Mouse (Mus musculus): ENCODE measurements around the gene Esrrb. TPM values are rescaled to one million over a fixed set of nuclear protein-coding genes. Genes with fewer than 3 reads are reported as not detected.

The Esrrb gene
- polyA plus RNA-seq, 1 experiment from 2014 or later: 0.42 TPM

GRCm38 (mm10) chr12:86518746-86519145 is 157.8 kb downstream of the Esrrb start:
- H3K36me3 ChIP-seq (ENCODE audit: control insufficient read depth, insufficient read depth): no peaks in the 10 kb centered on the region
- no peak for ATAC-seq
- TF ChIP-seq CTCF (IDR thresholded peaks at IDR 0.05; ENCODE audit: low read depth): no peak
- H3K4me3 ChIP-seq (ENCODE audit: low read depth, low read length): no peak overlapping the region
- no peaks in the 10 kb centered on the region for H3K4me1 ChIP-seq (replicated peaks; ENCODE audit: control insufficient read depth, insufficient read depth, low read length)
- no peaks in the 10 kb centered on the region for H3K9me3 ChIP-seq (ENCODE audit: control insufficient read depth)
- no peaks in the 10 kb centered on the region for H3K27me3 ChIP-seq (replicated peaks; ENCODE audit: control insufficient read depth, insufficient read depth, low read length)
- WGBS: 24% methylated on average over 18 of the region's 18 CpGs
- H3K9ac ChIP-seq (ENCODE audit: low read depth, low read length): no peak overlapping the region
- H3K4me2 ChIP-seq (replicated peaks; ENCODE audit: low read depth): no peak overlapping the region
- H3K27ac ChIP-seq (ENCODE audit: low read depth, low read length): no peak overlapping the region

DNA sequence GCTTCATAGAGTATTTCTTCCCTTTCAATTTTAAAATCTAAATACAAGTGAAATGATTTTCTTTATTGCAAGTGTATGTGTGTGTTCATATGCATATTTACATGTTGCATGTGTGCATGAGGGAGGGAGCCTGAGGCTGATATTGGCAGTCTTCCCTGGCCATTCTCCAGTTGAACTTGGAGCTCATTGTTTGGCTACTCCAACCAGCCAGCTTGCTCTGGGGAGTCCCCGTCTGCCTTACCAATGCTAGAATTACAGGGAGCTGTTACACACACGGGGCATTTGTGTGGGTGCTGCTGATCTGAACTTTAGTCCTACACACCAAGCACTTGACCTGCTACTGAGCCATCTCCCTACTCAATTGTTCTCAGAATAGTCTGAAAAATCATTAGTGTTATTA is 173.4 kb downstream of the Esrrb start:
- Histone ChIP-seq H3K4me1 (replicated peaks; ENCODE audit: control insufficient read depth, insufficient read depth, low read length) (no peaks in the 10 kb centered on the region), H3K9me3 (ENCODE audit: control insufficient read depth) (no peaks in the 10 kb centered on the region), H3K4me3 (ENCODE audit: low read depth, low read length) (no peak overlapping the region), H3K9ac (ENCODE audit: low read depth, low read length) (no peak overlapping the region), H3K36me3 (ENCODE audit: control insufficient read depth, insufficient read depth) (no peaks in the 10 kb centered on the region), H3K27ac (ENCODE audit: low read depth, low read length) (no peak overlapping the region), H3K27me3 (replicated peaks; ENCODE audit: control insufficient read depth, insufficient read depth, low read length) (no peaks in the 10 kb centered on the region), H3K4me2 (replicated peaks; ENCODE audit: low read depth) (no peak overlapping the region)
- 44% methylated on average over 2 of the region's 2 CpGs for WGBS
- no peak for ATAC-seq
- TF ChIP-seq CTCF (IDR thresholded peaks at IDR 0.05; ENCODE audit: low read depth): no peak

DNA sequence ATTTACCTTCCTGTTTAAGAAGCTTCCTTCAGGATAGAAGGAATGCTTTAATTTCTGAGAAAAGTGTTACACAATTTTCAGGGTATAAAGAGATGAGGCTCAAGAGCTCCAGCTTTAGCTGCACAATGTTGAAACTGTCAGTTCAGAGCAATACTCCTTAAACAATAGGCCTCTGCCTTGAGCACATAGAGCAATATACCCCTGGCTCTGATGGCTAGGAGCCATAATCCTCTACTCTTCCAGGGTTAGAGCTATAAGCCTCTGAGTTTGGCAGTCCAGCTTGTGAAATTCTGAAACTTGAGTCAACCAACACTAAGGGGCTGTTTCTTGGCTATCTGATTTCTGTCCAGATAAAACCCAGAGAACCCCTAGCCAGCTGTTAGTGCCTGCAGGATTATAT is 176.9 kb downstream of the Esrrb start:
- H3K36me3 ChIP-seq (ENCODE audit: control insufficient read depth, insufficient read depth): no peaks in the 10 kb centered on the region
- no peak overlapping the region for H3K4me3 ChIP-seq (ENCODE audit: low read depth, low read length)
- no peak overlapping the region for H3K4me2 ChIP-seq (replicated peaks; ENCODE audit: low read depth)
- no peaks in the 10 kb centered on the region for H3K27me3 ChIP-seq (replicated peaks; ENCODE audit: control insufficient read depth, insufficient read depth, low read length)
- no peak overlapping the region for H3K9ac ChIP-seq (ENCODE audit: low read depth, low read length)
- no peaks in the 10 kb centered on the region for H3K4me1 ChIP-seq (replicated peaks; ENCODE audit: control insufficient read depth, insufficient read depth, low read length)
- H3K9me3 ChIP-seq (ENCODE audit: control insufficient read depth): no peaks in the 10 kb centered on the region
- no peak overlapping the region for H3K27ac ChIP-seq (ENCODE audit: low read depth, low read length)
- no peak for ATAC-seq
- no peak for TF ChIP-seq CTCF (IDR thresholded peaks at IDR 0.05; ENCODE audit: low read depth)

DNA sequence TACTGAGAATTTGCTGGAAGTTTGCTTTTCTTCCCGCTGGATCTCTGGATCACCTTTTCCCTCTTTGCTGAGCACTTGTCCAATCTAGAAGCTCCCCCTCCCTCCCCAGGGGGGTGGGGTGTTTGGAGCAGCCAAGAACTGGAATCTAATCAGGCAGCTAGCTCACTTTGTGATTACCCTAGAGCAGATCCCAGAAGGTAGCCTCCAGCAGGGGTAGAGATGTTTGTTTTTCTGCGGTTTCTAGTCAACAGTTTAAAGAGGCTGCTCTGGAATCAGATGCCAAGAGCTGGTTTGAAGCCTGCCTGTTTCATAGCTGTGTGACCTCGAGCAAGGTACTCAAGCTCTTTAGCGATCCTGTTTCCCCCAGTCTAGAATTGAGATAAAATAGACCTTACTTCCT is 177.8 kb downstream of the Esrrb start:
- no peaks in the 10 kb centered on the region for H3K36me3 ChIP-seq (ENCODE audit: control insufficient read depth, insufficient read depth)
- H3K9me3 ChIP-seq (ENCODE audit: control insufficient read depth): no peaks in the 10 kb centered on the region
- H3K4me2 ChIP-seq (replicated peaks; ENCODE audit: low read depth): no peak overlapping the region
- no peaks in the 10 kb centered on the region for H3K27me3 ChIP-seq (replicated peaks; ENCODE audit: control insufficient read depth, insufficient read depth, low read length)
- no peak for ATAC-seq
- TF ChIP-seq CTCF (IDR thresholded peaks at IDR 0.05; ENCODE audit: low read depth): no peak
- H3K4me3 ChIP-seq (ENCODE audit: low read depth, low read length): no peak overlapping the region
- no peaks in the 10 kb centered on the region for H3K4me1 ChIP-seq (replicated peaks; ENCODE audit: control insufficient read depth, insufficient read depth, low read length)
- 49% methylated on average over 4 of the region's 4 CpGs for WGBS
- H3K9ac ChIP-seq (ENCODE audit: low read depth, low read length): no peak overlapping the region
- no peak overlapping the region for H3K27ac ChIP-seq (ENCODE audit: low read depth, low read length)

- WGBS: 73% methylated on average over 4 of the region's 4 CpGs
- Histone ChIP-seq H3K27ac (ENCODE audit: low read depth, low read length) (no peak overlapping the region), H3K36me3 (ENCODE audit: control insufficient read depth, insufficient read depth) (no peaks in the 10 kb centered on the region), H3K4me1 (replicated peaks; ENCODE audit: control insufficient read depth, insufficient read depth, low read length) (no peaks in the 10 kb centered on the region), H3K9me3 (ENCODE audit: control insufficient read depth) (no peaks in the 10 kb centered on the region), H3K27me3 (replicated peaks; ENCODE audit: control insufficient read depth, insufficient read depth, low read length) (no peaks in the 10 kb centered on the region), H3K4me2 (replicated peaks; ENCODE audit: low read depth) (no peak overlapping the region), H3K4me3 (ENCODE audit: low read depth, low read length) (no peak overlapping the region), H3K9ac (ENCODE audit: low read depth, low read length) (no peak overlapping the region)
- TF ChIP-seq CTCF (IDR thresholded peaks at IDR 0.05; ENCODE audit: low read depth): no peak
- ATAC-seq: no peak
Measured at GRCm38 (mm10) chr12:86539511-86539910, 178.6 kb downstream of the Esrrb start.

DNA sequence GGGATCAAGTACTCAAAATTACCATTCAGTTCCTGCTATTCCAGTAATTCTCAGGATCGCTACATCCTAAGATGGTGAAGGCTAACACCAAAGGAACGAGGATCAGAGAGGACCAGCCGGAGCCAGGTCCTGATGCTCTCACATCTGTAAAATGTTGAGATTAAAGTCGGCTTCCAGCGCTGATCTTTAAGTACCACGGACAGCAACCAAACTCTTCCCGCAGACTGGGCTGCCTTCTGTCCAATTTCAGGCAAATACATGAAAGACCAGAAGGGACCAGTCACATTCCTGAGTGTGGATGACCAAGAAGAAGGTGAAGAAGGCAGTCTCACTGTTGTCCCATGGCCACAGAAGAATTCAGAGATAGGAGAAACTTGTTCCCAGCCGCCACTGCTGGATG is 186.9 kb downstream of the Esrrb start:
- no peak for ATAC-seq
- TF ChIP-seq CTCF (IDR thresholded peaks at IDR 0.05; ENCODE audit: low read depth): no peak
- Histone ChIP-seq H3K4me3 (ENCODE audit: low read depth, low read length) (no peak overlapping the region), H3K36me3 (ENCODE audit: control insufficient read depth, insufficient read depth) (no peaks in the 10 kb centered on the region), H3K4me1 (replicated peaks; ENCODE audit: control insufficient read depth, insufficient read depth, low read length) (no peaks in the 10 kb centered on the region), H3K27ac (ENCODE audit: low read depth, low read length) (no peak overlapping the region), H3K9ac (ENCODE audit: low read depth, low read length) (no peak overlapping the region), H3K4me2 (replicated peaks; ENCODE audit: low read depth) (no peak overlapping the region), H3K9me3 (ENCODE audit: control insufficient read depth) (no peaks in the 10 kb centered on the region), H3K27me3 (replicated peaks; ENCODE audit: control insufficient read depth, insufficient read depth, low read length) (no peaks in the 10 kb centered on the region)
- 23% methylated on average over 8 of the region's 8 CpGs for WGBS

DNA sequence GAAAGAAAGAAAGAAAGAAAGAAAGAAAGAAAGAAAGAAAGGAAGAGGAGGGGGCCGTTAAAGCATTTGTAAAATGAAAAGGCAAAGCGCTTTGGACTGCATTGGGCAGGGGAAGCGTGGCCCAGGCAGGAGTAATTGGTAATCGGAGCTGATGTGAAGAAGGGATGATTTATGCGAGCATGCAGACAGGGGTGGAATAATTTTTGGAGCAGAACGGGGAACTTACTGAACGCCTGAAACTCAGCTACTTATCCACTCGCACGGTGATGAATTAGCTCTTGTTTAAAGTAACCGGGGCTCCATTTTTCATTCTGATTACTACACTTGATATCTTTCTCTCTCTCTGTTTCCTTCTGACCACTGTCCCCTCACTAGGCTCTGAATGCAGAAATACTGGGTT is 192.1 kb downstream of the Esrrb start:
- no peak overlapping the region for H3K4me3 ChIP-seq (ENCODE audit: low read depth, low read length)
- no peaks in the 10 kb centered on the region for H3K4me1 ChIP-seq (replicated peaks; ENCODE audit: control insufficient read depth, insufficient read depth, low read length)
- H3K27ac ChIP-seq (ENCODE audit: low read depth, low read length): no peak overlapping the region
- no peaks in the 10 kb centered on the region for H3K36me3 ChIP-seq (ENCODE audit: control insufficient read depth, insufficient read depth)
- 53% methylated on average over 10 of the region's 10 CpGs for WGBS
- H3K27me3 ChIP-seq (replicated peaks; ENCODE audit: control insufficient read depth, insufficient read depth, low read length): no peaks in the 10 kb centered on the region
- H3K4me2 ChIP-seq (replicated peaks; ENCODE audit: low read depth): no peak overlapping the region
- no peak for TF ChIP-seq CTCF (IDR thresholded peaks at IDR 0.05; ENCODE audit: low read depth)
- H3K9ac ChIP-seq (ENCODE audit: low read depth, low read length): no peak overlapping the region
- no peak for ATAC-seq
- no peaks in the 10 kb centered on the region for H3K9me3 ChIP-seq (ENCODE audit: control insufficient read depth)
